Mouse (Mus musculus) neutrophil, adult 59 days (primary cell): ENCODE results near the gene Gpr173. TPM values are rescaled to one million over a fixed set of nuclear protein-coding genes. Genes with fewer than 3 reads are reported as not detected.

Experiments used
- total RNA-seq, 2 experiments: library from RNA; stranded (reverse); gene quantifications; 1 replicate in 1 of 2; 2 replicates in 1 of 2; pipeline ENCODE4 v1.2.4; 2023

The Gpr173 gene
- not detected for total RNA-seq

DNA sequence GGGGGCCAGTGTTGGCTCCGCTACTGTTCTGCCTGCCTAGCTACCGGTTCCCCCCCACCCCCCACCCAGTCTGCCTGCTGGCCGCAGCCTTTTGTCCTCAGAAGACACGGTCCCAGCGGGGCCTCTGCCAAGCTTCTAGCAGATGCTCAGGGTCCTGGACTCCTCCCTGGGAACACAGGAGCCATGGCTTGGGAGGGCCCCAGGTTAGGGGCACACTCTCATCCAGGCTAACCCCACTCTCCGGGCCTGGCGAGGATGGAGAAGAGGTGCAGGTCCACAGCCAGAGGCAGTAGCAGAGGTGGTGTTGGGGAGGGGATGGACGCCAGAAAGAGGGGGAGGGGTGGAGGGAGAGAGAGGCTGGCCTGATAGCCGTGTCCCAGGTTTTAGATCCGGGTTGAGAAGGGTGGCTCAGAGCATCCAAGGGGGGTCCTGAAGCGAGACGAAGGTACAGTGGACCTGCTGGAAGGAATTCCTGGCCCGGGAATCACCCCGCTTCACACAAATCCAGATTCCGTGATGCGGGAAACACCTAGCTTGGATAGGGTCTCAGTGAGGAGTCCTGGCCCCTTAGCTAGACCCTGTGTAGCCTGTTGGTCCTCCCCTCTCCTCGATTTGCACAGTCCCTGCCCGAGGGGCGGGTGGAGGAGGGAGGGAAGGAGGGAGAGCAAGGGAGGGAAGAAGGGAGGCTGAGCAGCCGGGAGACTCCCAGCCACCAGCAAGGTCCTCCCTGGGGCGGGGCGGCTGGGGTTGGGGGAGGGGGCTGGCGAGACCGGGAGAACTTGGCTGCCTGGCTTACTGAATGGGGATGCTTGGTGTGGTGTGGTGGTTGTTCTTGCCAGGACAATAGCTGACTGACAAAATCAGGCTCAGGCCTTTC lies at the start of gene Gpr173:
TSS of gene Gpr173 (minus strand) at position 308 of the 877 bp plus-strand sequence.

DNA sequence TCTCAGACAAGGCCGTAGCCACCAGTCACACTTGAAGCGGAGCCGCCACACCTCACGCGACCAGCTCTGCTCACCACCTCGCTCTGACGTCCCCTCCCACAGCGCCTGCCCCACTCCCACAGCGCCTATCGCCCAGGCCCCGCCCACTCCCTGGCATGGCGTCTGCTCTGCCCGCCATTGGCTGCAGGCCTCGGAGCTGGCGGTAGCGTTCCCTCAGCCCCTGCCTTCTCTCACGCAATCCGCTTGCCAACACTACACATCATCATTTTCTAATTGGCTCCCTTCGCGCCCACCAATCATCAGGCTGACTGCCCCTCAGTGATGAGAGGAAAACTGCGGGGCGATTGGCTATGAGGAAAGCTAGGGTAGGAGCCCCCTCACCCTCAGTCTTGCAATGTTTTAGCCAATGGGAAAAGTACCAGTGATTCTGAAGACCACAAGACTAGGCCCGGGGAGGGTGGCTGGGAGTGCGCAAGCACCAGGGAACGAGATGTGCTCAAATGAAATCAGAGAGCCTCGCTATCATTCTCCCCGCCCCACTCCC lies 26.1 kb downstream of the Gpr173 start, which contains the start of gene Tspyl2:
TSS of gene Tspyl2 (minus strand) at position 68 of the 544 bp plus-strand sequence.

DNA sequence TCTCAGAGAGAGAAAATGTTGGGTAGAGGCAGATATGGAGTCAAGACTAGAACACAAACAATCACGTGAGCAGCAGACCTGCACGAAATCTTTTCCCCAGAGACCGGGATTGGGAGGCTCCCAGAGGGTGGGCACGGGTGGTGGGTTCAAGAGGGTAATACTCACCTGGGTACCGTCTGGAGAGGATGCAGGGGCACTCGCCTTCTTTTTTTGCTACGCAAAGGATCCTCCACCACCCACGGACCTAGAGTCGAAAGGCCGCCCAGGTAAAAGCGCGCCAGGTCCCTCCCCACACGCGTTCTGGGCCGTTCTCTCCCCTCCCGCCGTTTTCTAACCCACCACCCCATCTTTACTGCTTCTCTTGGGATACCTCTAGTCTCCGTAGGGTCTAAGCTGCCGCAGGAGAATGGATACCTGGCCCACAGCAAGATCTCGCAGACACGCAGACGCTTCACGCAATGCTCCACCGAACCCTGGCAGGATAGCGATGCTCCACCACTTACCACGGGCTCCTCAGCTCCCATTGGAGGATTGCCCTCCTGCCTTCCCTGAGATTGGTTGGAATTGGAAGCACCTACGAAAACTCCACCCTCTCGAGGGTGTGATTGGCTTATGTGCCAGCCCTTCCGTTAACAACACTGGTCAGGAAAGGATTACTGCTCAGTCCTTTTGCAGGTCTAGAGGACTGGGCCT lies 41.4 kb downstream of the Gpr173 start, which contains the start of gene Kantr:
TSS of gene Kantr (minus strand) at position 500 of the 693 bp plus-strand sequence.

Other genes starting within 250 kb of the Gpr173 start
- 1 to 10 TPM; 7.3 to 8.4 TPM for gene Iqsec2, start 224.4 kb downstream of the Gpr173 start, total RNA-seq
- gene Kdm5c, start 135.7 kb downstream of the Gpr173 start, total RNA-seq = 10 to 100 TPM; 56.6 to 82.6 TPM
- 1 to 10 TPM; 6.5 to 9.9 TPM for gene Kantr, start 41.2 kb downstream of the Gpr173 start, total RNA-seq
- 10 to 100 TPM; 11.3 to 15.7 TPM for gene Tspyl2, start 26.3 kb downstream of the Gpr173 start, total RNA-seq
- not detected for gene Cldn34a, start 194.6 kb upstream of the Gpr173 start, total RNA-seq